Mouse (Mus musculus) fat pad, adult 2 months (tissue): ENCODE data around the gene Gna12.

Experiments used
- DNase-seq: peaks from one replicate; pipeline ENCODE4 v3.0.0-alpha.2; 2011; ENCODE audit warnings: low read depth, low spot score; ENCODE audit errors: extremely low read depth

Gna12 gene

DNA sequence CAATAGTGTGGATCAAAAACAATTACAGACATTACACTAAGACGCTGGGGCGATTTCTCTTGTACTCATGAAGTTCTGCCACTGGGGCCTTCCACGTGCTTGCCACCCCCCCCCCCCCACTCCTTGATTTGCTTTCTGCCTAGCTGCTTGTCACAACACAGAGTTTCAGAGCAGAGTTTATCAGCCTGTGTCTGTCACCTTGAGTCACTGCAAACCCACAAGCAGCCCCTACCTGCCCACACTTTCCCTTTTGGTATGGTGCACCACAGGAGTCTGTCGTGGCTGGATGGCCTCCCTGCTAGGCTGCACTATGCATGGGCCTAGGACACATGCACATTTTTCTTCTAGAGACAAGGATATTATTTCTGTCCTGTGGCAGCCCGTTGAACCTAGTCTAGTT lies 31.5 kb downstream of the Gna12 start:
- DNase-seq, result no peak

DNA sequence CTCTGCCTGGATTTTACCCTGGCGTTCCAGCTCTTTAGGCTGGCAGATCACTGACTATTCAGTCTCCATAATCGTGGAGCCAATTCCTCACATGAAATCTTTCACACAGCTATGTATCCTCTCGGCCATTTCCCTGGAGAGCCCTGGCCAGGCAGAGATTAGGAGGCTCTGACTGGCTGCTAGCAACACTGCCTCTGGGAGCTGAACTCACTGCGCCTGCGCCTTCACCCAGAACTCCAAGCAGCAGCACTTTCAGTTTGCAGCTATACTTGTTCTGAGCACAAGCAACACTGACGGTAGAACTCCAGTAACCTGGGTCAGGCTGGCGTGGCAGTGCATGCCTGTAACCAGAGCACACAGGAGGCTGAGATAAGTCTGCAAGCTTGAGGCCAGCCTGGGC lies 32.1 kb downstream of the Gna12 start:
- DNase-seq, result no peak

DNA sequence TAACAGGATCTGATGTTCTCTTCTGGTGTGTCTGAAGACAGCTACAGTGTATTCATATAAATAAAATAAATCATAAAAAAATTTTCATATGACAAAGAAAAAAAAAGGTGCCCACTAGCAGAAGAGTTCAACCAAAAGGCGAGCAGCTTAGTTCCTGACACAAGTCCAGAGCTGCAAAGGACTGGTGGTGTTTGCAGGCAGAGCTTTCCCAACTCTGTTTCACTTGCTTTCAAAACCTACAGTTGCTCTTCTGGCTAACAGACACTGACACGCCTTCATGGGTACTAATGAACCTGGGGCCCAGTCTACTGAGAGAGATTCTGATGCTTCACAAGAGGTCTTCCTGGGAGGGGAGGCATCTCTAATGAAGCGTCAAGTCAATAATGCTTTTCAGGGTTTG lies 34.2 kb downstream of the Gna12 start:
- DNase-seq, result no peak

DNA sequence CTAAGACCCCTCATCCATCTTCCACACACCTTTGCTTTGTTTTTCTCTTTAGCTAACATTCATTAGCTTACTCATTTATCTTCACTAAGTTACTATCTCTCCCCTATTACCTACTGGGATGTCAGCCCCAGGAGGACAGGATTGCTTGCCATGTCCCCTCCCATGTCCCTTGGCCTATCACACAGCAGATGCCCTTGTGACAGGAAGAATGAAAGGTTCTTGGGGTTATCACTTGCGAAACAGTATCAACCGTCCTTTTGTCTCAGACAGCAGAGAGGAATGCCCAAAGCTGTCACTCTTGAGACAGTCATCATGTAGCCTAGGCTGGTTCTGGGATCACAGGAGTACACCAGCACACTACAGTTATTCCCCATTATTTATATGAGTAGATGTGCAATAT lies 35.1 kb downstream of the Gna12 start:
- DNase-seq, result no peak

DNA sequence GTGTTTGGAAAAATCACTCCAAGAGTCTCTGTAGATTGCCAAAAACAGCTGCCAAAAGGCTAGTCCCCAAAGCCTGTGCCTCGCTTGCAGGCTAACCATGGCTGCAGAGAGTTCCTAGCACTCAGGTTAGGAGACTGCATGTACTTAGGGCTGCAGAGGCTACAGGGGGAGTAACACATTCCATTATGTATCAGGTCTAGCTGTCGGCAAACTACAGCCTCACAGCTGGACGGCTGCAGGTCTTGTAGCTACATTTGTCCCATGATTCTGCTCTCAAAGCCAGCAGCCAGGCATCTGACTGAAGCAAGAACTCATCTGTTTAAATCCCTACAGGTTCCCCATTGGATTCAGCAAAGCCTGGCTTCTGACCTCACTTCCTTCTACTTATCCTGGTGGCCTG lies 35.5 kb downstream of the Gna12 start:
- DNase-seq, result no peak

- DNase-seq, result no peak
Observed at GRCm38 (mm10) chr5:140792233-140792632, 38.0 kb downstream of the Gna12 start.

- DNase-seq, result no peak
Observed at GRCm38 (mm10) chr5:140790937-140791877, 39.0 kb downstream of the Gna12 start.

GRCm38 (mm10) chr5:140790392-140790791 lies 39.8 kb downstream of the Gna12 start:
- no peak for DNase-seq

DNA sequence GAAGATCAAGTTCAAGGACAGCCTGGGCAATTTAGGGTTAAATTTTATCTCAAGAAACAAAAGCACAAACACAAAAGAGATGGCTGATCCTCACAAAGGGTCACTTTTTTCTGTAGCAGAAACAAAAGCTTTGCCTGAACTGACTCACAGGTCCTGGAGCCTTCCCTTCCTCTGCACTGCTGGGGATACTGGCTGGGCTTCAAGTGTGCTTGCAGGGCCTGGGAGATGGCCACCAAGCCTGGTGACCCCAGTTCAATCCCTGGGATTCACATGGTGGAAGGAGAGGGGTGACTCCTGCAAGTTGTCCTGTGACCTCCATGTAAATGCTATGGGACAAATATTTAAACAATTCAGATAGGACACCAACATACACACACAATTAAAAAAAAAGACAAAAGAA lies 40.7 kb downstream of the Gna12 start:
- no peak for DNase-seq

- DNase-seq, result no peak
Observed at GRCm38 (mm10) chr5:140785240-140785872, 44.9 kb downstream of the Gna12 start.

GRCm38 (mm10) chr5:140784288-140784687 lies 45.9 kb downstream of the Gna12 start:
- no peak for DNase-seq

DNA sequence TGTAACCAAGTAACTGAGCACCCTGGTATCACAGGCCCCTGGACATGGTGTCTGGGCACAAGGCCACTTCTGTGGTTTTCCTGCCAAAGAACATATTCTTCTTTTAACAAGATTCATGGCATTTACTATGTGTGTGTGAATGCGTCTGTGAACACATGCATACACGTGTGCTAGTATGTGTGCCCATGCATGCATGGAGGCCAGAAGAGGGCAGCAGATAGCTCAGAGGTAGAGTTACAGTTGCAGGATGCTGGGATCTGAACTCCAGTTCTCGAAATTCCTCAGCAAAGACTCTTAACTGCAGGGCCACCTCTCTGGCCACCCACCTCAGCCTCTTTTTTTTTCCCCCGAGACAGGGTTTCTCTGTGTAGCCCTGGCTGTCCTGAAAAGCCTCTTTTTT lies 46.7 kb downstream of the Gna12 start:
- no peak for DNase-seq

GRCm38 (mm10) chr5:140781886-140782572 lies 48.2 kb downstream of the Gna12 start:
- DNase-seq, result no peak

- no peak for DNase-seq
Observed at GRCm38 (mm10) chr5:140781122-140781521, 49.1 kb downstream of the Gna12 start.

GRCm38 (mm10) chr5:140776968-140777367 lies 53.3 kb downstream of the Gna12 start:
- no peak for DNase-seq

DNA sequence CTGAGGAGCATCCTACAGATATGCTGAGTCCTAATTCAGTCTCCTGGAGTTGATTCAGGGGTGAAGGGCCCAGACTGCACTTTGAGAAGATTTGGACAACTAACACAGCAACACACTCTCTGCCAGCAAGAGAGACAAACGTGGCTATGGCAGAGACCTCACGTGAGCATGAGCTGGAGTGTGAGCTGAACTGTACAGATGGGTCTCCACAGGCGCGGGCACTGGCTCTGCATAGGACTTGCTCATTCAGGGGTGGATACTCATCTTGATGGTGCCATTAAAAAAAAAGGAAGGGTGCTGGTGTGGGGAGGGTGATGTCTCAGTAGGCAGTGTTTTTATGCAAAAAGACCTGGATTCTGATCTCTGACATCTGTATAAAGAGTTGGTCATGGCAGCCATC lies 55.1 kb downstream of the Gna12 start:
- DNase-seq, result no peak

DNA sequence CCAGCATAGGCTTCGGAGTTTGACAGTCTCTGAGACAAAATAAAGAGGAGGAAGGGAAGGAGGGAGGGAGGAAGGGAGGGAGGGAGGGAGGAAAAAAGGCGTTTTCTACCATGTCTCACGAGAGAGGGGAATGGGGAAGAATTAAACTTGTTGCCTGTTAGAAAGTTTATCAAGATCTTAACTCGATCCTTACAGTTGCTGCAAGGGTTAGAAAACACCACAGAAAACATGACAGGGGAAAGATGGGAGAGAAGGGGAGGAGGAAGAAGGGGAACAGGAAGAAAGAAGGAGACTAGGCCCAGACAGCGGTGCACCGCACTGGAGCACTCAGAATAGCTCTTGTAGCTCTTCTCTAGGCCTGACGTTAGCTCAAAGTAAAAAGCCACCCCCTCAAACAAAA lies 58.1 kb downstream of the Gna12 start:
- DNase-seq, result no peak

DNA sequence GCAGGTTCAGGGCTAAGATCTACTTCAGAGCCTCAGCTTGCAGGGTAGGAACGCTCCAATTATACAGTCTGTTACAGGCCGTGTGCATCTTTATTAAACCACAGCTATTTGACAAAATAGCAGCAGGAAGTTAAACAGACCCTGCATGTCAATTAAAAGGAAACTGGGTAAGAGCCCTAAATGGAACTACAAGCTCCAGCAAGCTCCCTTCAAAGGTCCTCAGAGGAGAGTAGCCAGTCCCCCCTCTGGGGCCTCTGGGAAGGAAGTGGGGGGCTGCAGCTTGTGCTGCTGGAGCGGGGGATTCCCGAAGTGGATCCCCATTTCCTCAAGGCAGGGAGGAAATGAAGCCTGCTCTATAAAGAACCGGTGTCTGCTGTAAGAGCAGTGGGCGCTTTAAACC lies 58.6 kb downstream of the Gna12 start:
- no peak for DNase-seq

DNA sequence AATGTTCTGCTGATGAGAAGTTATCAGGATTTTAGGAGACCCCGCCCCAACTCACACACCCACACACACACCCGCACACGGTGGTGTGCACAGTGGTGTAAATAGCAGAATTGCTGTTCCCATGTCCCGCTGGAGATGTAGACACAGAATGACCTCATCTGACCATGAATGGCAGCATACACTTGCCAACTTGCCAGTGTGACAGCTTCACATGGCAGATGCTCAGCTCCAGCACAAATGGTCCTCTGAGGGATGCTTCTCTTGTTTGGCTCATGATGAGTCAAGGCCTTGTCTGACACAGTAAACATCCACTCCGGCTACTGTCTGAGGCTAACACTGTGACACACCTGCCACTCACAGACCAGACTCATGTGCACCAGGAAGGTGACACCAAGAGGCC lies 61.9 kb downstream of the Gna12 start:
- DNase-seq, result no peak

DNA sequence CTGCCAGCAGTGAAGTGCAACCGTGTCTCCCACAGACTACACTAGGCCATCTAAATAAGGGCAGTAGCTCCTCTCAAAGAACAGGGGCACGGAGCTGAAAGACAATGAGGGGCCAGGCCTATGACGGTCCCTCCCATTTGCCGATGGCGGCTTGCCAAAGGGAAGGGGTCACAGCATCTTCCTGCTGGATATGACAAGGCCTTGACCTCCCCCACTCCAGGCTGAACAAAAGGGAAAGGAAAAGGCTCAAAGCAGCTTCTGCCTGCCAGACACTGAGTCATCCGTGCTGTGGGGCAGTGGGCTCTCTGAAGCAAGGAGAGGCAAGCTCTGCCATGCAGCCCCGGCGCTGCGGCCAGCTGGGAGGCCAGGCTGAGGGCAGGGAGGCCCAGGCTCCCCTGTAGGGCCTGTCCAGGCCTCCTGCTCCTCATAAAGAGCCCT lies 62.5 kb downstream of the Gna12 start:
- no peak for DNase-seq

DNA sequence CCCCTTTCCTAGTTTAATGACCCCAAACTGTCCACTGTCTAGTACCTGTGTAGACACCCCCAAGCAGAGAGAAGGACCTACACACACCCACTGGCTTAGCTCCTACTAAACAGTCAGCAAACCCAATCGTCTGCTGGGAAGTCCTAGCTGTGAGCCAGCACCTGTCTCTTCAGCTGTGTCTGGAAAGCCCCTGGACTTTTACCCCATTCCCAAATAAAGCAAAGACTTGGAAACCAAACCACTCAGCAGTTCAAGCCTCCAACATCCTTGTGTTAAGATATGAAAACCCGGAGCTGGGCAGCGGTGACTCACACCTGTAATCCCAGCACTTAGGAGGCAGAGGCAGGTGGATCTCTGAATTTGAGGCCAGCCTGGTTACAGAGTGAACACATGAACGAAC lies 63.7 kb downstream of the Gna12 start:
- DNase-seq, result no peak
